Mouse (Mus musculus) thymus, adult 2 months (tissue): Measurements from ENCODE around the gene Cox15.

Experiments used
- CTCF ChIP-seq: fragments of 200-500 bp; IDR thresholded peaks from 2 replicates; pipeline ENCODE4 v1.5.1; 2012; ENCODE audit warnings: mild to moderate bottlenecking, control low read depth, low read length, moderate library complexity, borderline replicate concordance; ENCODE audit not compliant: control insufficient read depth, poor library complexity, insufficient read depth; ENCODE audit errors: extremely low read depth
- POLR2A ChIP-seq: fragments of 200-500 bp; IDR thresholded peaks from 2 replicates; pipeline ENCODE4 v1.6.1; 2012; ENCODE audit warnings: mild to moderate bottlenecking, low read length, control low read depth, moderate library complexity; ENCODE audit not compliant: control insufficient read depth, poor library complexity, insufficient read depth; ENCODE audit errors: extremely low read depth

DNA sequence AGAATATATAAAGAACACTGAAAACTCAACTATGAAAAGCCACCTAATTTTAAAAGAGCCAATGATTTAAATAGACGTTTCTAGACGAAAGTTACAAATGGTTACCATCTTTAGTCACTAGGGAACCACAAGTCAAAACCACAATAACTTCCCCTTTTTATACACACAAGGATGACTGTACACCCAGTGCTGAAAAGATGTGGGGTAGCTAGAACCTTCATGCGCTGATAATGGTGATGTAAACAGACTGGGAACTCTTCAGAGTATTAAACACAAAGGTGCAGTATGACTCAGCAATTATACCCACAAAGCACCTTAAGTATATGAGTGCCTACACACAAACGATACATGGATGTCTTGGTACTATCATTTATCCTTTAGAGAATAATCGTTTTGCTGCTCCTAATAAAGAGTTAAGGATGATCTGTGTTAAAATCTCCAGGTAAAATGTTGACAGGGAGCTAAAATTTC, 18.7 kb upstream of the Cox15 start:
- TF ChIP-seq CTCF (no peak), POLR2A (no peak)
